Mouse (Mus musculus): ENCODE measurements around the gene Ankrd44. TPM values are rescaled to one million over a fixed set of nuclear protein-coding genes. Genes with fewer than 3 reads are reported as not detected.
A peak's percentile ranks its signal among the peaks of the same experiment; 100 is the strongest.

Ankrd44 gene
- polyA plus RNA-seq, 1 experiment, result 5.2 TPM

DNA sequence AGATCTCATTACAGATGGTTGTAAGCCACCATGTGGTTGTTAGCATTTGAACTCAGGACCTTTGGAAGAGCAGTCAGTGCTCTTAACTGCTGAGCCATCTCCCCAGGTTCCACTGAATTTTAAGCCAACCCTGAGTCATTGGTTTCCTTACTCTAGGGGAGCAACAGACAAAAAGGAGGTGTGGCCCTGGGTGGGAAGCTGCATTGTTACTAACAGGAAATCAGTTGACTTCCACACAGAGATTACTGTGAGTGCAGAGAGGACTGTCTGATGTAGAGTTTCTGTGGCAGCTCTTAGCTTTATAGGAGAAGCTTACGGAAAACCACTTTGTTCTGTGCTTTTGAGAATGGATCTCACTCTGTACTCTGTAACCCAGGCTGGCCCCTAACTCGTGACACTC, 8.7 kb upstream of the Ankrd44 start:
- H3K4me3 ChIP-seq (ENCODE audit: low read depth, low read length), result no peak overlapping the region
- no peaks in the 10 kb centered on the region for H3K36me3 ChIP-seq (ENCODE audit: control insufficient read depth, insufficient read depth, low read length, poor library complexity, severe bottlenecking)
- no peaks in the 10 kb centered on the region for H3K4me1 ChIP-seq (ENCODE audit: control insufficient read depth, insufficient read depth, low read length)
- no peak overlapping the region for H3K27ac ChIP-seq (ENCODE audit: insufficient read depth, low read length)
- H3K9ac ChIP-seq (ENCODE audit: low read depth, poor library complexity, severe bottlenecking), result no peak overlapping the region
- TF ChIP-seq EP300 (IDR thresholded peaks at IDR 0.05; ENCODE audit: insufficient read depth, low read depth, low read length), result no peak
- no peak for TF ChIP-seq POLR2A (IDR thresholded peaks at IDR 0.05; ENCODE audit: insufficient read depth, low read length)
- TF ChIP-seq CTCF (IDR thresholded peaks at IDR 0.05; ENCODE audit: low read depth, low read length), result no peak
- no peaks in the 10 kb centered on the region for H3K9me3 ChIP-seq (replicated peaks; ENCODE audit: control insufficient read depth, insufficient read depth, low read length, poor library complexity, severe bottlenecking)
- no peaks in the 10 kb centered on the region for H3K27me3 ChIP-seq (ENCODE audit: control insufficient read depth, insufficient read depth, low read length, poor library complexity, severe bottlenecking)

DNA sequence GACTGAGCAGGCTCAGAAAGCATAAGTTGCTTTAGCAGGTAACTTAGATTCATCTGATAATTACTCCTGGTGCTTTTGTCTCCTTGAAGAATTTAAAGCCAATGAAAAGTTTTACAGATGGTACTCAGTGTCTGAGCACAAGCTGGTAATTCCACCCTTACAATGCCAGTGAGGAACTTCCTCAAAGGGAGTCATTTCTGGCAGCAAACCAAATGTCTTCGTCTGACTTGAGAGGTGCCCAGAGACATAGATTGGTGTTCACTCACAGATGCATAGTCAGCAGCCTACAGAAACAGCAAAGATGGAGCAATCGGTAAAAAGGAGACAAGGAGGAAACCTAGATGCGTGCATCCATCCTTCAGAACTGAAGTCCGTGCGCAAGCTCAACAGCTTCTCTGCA, 7.5 kb upstream of the Ankrd44 start:
- Histone ChIP-seq H3K9ac (ENCODE audit: low read depth, poor library complexity, severe bottlenecking) (no peak overlapping the region), H3K9me3 (replicated peaks; ENCODE audit: control insufficient read depth, insufficient read depth, low read length, poor library complexity, severe bottlenecking) (no peaks in the 10 kb centered on the region), H3K4me1 (ENCODE audit: control insufficient read depth, insufficient read depth, low read length) (no peaks in the 10 kb centered on the region), H3K27me3 (ENCODE audit: control insufficient read depth, insufficient read depth, low read length, poor library complexity, severe bottlenecking) (no peaks in the 10 kb centered on the region), H3K4me3 (ENCODE audit: low read depth, low read length) (no peak overlapping the region), H3K36me3 (ENCODE audit: control insufficient read depth, insufficient read depth, low read length, poor library complexity, severe bottlenecking) (no peaks in the 10 kb centered on the region), H3K27ac (ENCODE audit: insufficient read depth, low read length) (no peak overlapping the region)
- TF ChIP-seq POLR2A (IDR thresholded peaks at IDR 0.05; ENCODE audit: insufficient read depth, low read length) (no peak), CTCF (IDR thresholded peaks at IDR 0.05; ENCODE audit: low read depth, low read length) (no peak), EP300 (IDR thresholded peaks at IDR 0.05; ENCODE audit: insufficient read depth, low read depth, low read length) (no peak)

DNA sequence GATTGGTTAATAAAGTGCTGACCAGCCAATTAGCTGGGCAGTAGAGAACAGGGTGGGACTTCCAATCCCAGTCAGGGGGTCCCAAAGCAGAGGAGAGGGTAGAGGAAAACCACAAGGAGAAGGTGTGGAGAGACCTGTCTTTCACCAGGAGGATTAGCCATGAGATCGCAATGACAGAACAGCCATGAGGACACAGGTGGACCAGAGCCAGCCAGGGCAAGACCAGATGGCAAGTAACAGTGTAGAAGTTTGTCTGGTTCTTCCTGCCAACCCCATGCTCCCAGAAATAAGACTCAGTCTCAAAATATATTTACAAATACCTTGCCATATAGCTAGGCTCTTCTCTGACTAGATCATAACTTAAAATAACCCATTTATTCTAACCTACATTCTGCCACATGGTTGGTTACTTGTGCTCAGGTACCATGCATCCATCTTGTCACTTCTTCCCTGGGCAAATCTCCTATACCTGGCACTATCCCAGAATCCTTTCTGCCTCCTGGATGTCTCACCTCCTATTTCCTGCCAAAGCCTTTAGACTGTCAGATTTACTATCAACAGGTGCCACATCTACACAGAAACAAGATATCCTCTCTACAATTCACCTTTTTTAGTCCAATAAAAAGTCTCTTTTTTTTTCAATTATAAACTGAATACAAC, 6.4 kb upstream of the Ankrd44 start:
- Histone ChIP-seq H3K9ac (ENCODE audit: low read depth, poor library complexity, severe bottlenecking) (no peak overlapping the region), H3K27me3 (ENCODE audit: control insufficient read depth, insufficient read depth, low read length, poor library complexity, severe bottlenecking) (no peaks in the 10 kb centered on the region), H3K36me3 (ENCODE audit: control insufficient read depth, insufficient read depth, low read length, poor library complexity, severe bottlenecking) (no peaks in the 10 kb centered on the region), H3K27ac (ENCODE audit: insufficient read depth, low read length) (no peak overlapping the region), H3K4me1 (ENCODE audit: control insufficient read depth, insufficient read depth, low read length) (no peaks in the 10 kb centered on the region), H3K4me3 (ENCODE audit: low read depth, low read length) (no peak overlapping the region), H3K9me3 (replicated peaks; ENCODE audit: control insufficient read depth, insufficient read depth, low read length, poor library complexity, severe bottlenecking) (no peaks in the 10 kb centered on the region)
- TF ChIP-seq EP300 (IDR thresholded peaks at IDR 0.05; ENCODE audit: insufficient read depth, low read depth, low read length) (no peak), POLR2A (IDR thresholded peaks at IDR 0.05; ENCODE audit: insufficient read depth, low read length) (no peak), CTCF (IDR thresholded peaks at IDR 0.05; ENCODE audit: low read depth, low read length) (no peak)

DNA sequence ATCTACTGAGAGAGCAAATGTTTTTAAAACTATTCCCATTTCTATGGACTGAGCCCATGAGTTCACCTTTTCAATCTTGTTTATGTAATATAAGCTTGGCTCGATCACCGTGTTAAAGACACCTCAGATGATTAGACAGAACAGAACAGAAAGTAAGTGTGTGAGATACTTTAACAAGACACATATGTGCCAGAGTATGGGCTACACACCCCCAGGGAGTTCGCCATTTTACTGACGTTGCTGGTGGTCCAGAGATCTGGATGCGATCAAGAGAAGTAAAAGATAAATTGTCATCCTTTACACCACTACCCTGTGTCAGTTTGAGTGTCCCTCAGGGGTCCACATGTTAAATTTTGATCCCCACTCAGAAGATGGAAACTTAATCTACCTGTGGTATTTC, 5.0 kb upstream of the Ankrd44 start:
- Histone ChIP-seq H3K9ac (ENCODE audit: low read depth, poor library complexity, severe bottlenecking) (no peak overlapping the region), H3K36me3 (ENCODE audit: control insufficient read depth, insufficient read depth, low read length, poor library complexity, severe bottlenecking) (no peaks in the 10 kb centered on the region), H3K27me3 (ENCODE audit: control insufficient read depth, insufficient read depth, low read length, poor library complexity, severe bottlenecking) (no peaks in the 10 kb centered on the region), H3K4me1 (ENCODE audit: control insufficient read depth, insufficient read depth, low read length) (no peaks in the 10 kb centered on the region), H3K4me3 (ENCODE audit: low read depth, low read length) (no peak overlapping the region), H3K27ac (ENCODE audit: insufficient read depth, low read length) (peak overlapping the region; percentile 59), H3K9me3 (replicated peaks; ENCODE audit: control insufficient read depth, insufficient read depth, low read length, poor library complexity, severe bottlenecking) (no peaks in the 10 kb centered on the region)
- no peak for TF ChIP-seq EP300 (IDR thresholded peaks at IDR 0.05; ENCODE audit: insufficient read depth, low read depth, low read length)
- TF ChIP-seq POLR2A (IDR thresholded peaks at IDR 0.05; ENCODE audit: insufficient read depth, low read length), result no peak
- TF ChIP-seq CTCF (IDR thresholded peaks at IDR 0.05; ENCODE audit: low read depth, low read length), result no peak

DNA sequence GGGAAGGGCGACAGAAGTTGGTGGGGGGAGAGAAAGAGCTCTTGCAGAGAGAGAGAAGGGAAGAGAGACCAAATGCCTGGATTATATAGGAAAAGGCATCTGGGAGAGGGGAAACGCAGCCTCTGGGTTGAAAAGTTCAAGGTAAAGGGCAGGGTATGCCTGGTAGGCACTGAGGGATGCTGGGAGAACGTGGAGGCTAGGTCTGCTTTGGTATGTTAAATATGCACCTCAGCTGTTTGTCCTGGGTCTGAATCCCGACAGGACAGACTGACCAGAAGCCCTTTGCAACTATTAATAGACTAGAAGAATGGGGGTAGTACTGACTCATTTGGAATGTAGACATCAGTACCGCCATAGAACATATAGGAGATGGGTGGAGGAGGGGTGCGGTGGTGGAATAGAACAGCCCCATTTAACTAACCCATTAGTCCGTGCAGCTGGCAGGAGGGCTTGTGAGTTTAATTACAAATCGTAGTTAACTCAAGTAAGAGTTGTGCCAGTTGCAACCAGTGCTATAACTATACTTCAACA, 4.5 kb upstream of the Ankrd44 start:
- Histone ChIP-seq H3K27ac (ENCODE audit: insufficient read depth, low read length) (peak overlapping the region; percentile 59), H3K27me3 (ENCODE audit: control insufficient read depth, insufficient read depth, low read length, poor library complexity, severe bottlenecking) (no peaks in the 10 kb centered on the region), H3K9me3 (replicated peaks; ENCODE audit: control insufficient read depth, insufficient read depth, low read length, poor library complexity, severe bottlenecking) (no peaks in the 10 kb centered on the region), H3K4me1 (ENCODE audit: control insufficient read depth, insufficient read depth, low read length) (no peaks in the 10 kb centered on the region), H3K36me3 (ENCODE audit: control insufficient read depth, insufficient read depth, low read length, poor library complexity, severe bottlenecking) (no peaks in the 10 kb centered on the region), H3K9ac (ENCODE audit: low read depth, poor library complexity, severe bottlenecking) (no peak overlapping the region), H3K4me3 (ENCODE audit: low read depth, low read length) (no peak overlapping the region)
- TF ChIP-seq POLR2A (IDR thresholded peaks at IDR 0.05; ENCODE audit: insufficient read depth, low read length) (no peak), CTCF (IDR thresholded peaks at IDR 0.05; ENCODE audit: low read depth, low read length) (no peak), EP300 (IDR thresholded peaks at IDR 0.05; ENCODE audit: insufficient read depth, low read depth, low read length) (peak; percentile 70; the same call in 1 of the 2 replicates)

DNA sequence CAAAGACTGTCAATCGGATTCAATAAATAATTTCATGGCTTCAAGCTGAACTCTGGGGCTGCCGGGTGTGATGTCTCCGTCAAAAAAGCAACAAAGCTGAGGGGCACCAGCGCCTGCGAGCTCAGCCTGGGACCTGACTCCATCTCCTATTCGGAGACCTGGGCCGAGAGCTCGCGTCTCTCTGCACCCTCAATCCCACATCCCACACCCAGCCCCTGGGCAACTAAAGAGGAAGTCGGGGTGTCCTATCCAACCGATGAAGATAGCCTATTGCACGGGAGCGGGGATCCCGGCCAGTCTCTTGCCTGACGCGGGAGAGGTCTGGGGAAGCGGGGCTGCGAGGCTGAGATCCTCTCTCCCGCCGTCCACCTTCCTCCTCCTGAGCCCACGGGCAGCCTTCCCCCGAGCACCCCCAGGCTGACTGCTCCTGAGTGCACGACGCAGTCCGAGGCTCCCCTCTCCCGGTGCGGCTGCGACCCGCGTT, 694 bp downstream of the Ankrd44 start:
- Histone ChIP-seq H3K36me3 (ENCODE audit: control insufficient read depth, insufficient read depth, low read length, poor library complexity, severe bottlenecking) (no peaks in the 10 kb centered on the region), H3K27ac (ENCODE audit: insufficient read depth, low read length) (no peak overlapping the region), H3K4me3 (ENCODE audit: low read depth, low read length) (peak overlapping the region; percentile 64), H3K9ac (ENCODE audit: low read depth, poor library complexity, severe bottlenecking) (peak overlapping the region; percentile 60), H3K27me3 (ENCODE audit: control insufficient read depth, insufficient read depth, low read length, poor library complexity, severe bottlenecking) (peaks cover 5% of the 10 kb centered on the region; the same call in 1 of the 2 replicates), H3K4me1 (ENCODE audit: control insufficient read depth, insufficient read depth, low read length) (no peaks in the 10 kb centered on the region), H3K9me3 (replicated peaks; ENCODE audit: control insufficient read depth, insufficient read depth, low read length, poor library complexity, severe bottlenecking) (no peaks in the 10 kb centered on the region)
- TF ChIP-seq EP300 (IDR thresholded peaks at IDR 0.05; ENCODE audit: insufficient read depth, low read depth, low read length), result no peak
- no peak for TF ChIP-seq CTCF (IDR thresholded peaks at IDR 0.05; ENCODE audit: low read depth, low read length)

All from ES-Bruce4 (cell line).